Mouse (Mus musculus) thymus, postnatal 14 days (tissue): ENCODE results near the gene Prcd.
"Not testable (repeated sequence)": the region's sequence is repeated elsewhere in the genome, so short reads cannot be mapped to it uniquely, and the experiment has no call there.

Experiments
- DNase-seq: peaks from one replicate; pipeline ENCODE4 v3.0.0; 2021

Prcd gene

GRCm38 (mm10) chr11:116649711-116650337 is 3.5 kb upstream of the Prcd start:
- DNase-seq = no peak

- no peak for DNase-seq
Measured at GRCm38 (mm10) chr11:116650811-116651210, 2.5 kb upstream of the Prcd start.

- no peak for DNase-seq
Measured at GRCm38 (mm10) chr11:116651339-116651738, 2.0 kb upstream of the Prcd start.

GRCm38 (mm10) chr11:116652330-116653098 is 820 bp upstream of the Prcd start:
- no peak for DNase-seq

GRCm38 (mm10) chr11:116653709-116654221 is 431 bp downstream of the Prcd start:
- DNase-seq = no peak

GRCm38 (mm10) chr11:116654255-116654821 is 1.0 kb downstream of the Prcd start, which contains the start of gene Cygb:
TSS of gene Cygb (minus strand) at chr11:116654313.
- DNase-seq = no peak

GRCm38 (mm10) chr11:116656348-116657191 is 3.2 kb downstream of the Prcd start:
- DNase-seq = no peak

GRCm38 (mm10) chr11:116657311-116658223 is 4.2 kb downstream of the Prcd start:
- peak; percentile 54 for DNase-seq

- no peak for DNase-seq
Measured at GRCm38 (mm10) chr11:116658238-116658637, 4.9 kb downstream of the Prcd start.

- no peak for DNase-seq
Measured at GRCm38 (mm10) chr11:116659027-116659621, 5.8 kb downstream of the Prcd start.

- no peak for DNase-seq
Measured at GRCm38 (mm10) chr11:116660181-116660580, 6.8 kb downstream of the Prcd start.

- DNase-seq = peak; percentile 40
Measured at GRCm38 (mm10) chr11:116661291-116661947, 8.1 kb downstream of the Prcd start.

- DNase-seq = no peak
Measured at GRCm38 (mm10) chr11:116661948-116662377, 8.6 kb downstream of the Prcd start.

GRCm38 (mm10) chr11:116665289-116665688 is 12.0 kb downstream of the Prcd start:
- no peak for DNase-seq

- no peak for DNase-seq
Measured at GRCm38 (mm10) chr11:116666566-116666965, 13.2 kb downstream of the Prcd start.

- not testable (repeated sequence) for DNase-seq
Measured at GRCm38 (mm10) chr11:116667012-116667411, 13.7 kb downstream of the Prcd start.

GRCm38 (mm10) chr11:116667930-116668329 is 14.6 kb downstream of the Prcd start:
- DNase-seq = no peak

GRCm38 (mm10) chr11:116668381-116668825 is 15.1 kb downstream of the Prcd start:
- DNase-seq = no peak

- no peak for DNase-seq
Measured at GRCm38 (mm10) chr11:116668839-116669238, 15.5 kb downstream of the Prcd start.

- no peak for DNase-seq
Measured at GRCm38 (mm10) chr11:116669316-116669715, 16.0 kb downstream of the Prcd start.
